Mouse (Mus musculus) MEL (cell line): ENCODE measurements around the gene Ccdc85c. TPM values are rescaled to one million over a fixed set of nuclear protein-coding genes. Genes with fewer than 3 reads are reported as not detected.

Source experiments
- DNase-seq: peaks from one replicate; pipeline ENCODE4 v3.0.0; 2011; ENCODE audit warnings: low read depth, low spot score
- H3K27ac ChIP-seq: 2 replicates; pipeline ENCODE4 v1.5.1; 2012; ENCODE audit warnings: low read depth, mild to moderate bottlenecking, control low read depth, low read length, moderate library complexity; ENCODE audit not compliant: control insufficient read depth
- H3K27me3 ChIP-seq, 2 experiments: fragments of 150-350 bp in 1 of 2; sonication (generic) in 1 of 2; 2 replicates each; pipeline ENCODE4 v1.6.1; 2012; ENCODE audit warnings: low read length in 2 of 2, mild to moderate bottlenecking in 2 of 2, improper control_type of control experiment in 1 of 2, moderate library complexity in 1 of 2; ENCODE audit not compliant: insufficient read depth in 2 of 2, control insufficient read depth in 1 of 2
- H3K36me3 ChIP-seq, 2 experiments: 2 replicates each; pipeline ENCODE4 v1.6.1; 2012 to 2014; ENCODE audit warnings: low read length in 2 of 2, improper control_type of control experiment in 1 of 2, inconsistent platforms in 1 of 2, mild to moderate bottlenecking in 1 of 2; ENCODE audit not compliant: insufficient read depth in 2 of 2, control insufficient read depth in 1 of 2
- H3K4me1 ChIP-seq, 2 experiments: fragments of 150-350 bp in 1 of 2; sonication (generic) in 1 of 2; 2 replicates each; pipeline ENCODE4 v1.6.1; 2012; ENCODE audit warnings: low read length in 2 of 2, improper control_type of control experiment in 1 of 2, mild to moderate bottlenecking in 1 of 2; ENCODE audit not compliant: insufficient read depth in 2 of 2, control insufficient read depth in 1 of 2
- H3K4me3 ChIP-seq, 2 experiments: fragments of 150-350 bp in 1 of 2; sonication (generic) in 1 of 2; 2 replicates each; pipeline ENCODE4 v1.5.1; 2012; ENCODE audit warnings: low read depth in 2 of 2, low read length in 2 of 2, mild to moderate bottlenecking in 2 of 2, moderate library complexity in 2 of 2, control low read depth in 1 of 2, improper control_type of control experiment in 1 of 2; ENCODE audit not compliant: control insufficient read depth in 1 of 2, insufficient read depth in 1 of 2
- H3K79me2 ChIP-seq: 2 replicates; pipeline ENCODE4 v1.6.1; 2012; ENCODE audit warnings: mild to moderate bottlenecking, low read length, moderate library complexity; ENCODE audit not compliant: control insufficient read depth, poor library complexity, insufficient read depth
- H3K9ac ChIP-seq: 2 replicates; pipeline ENCODE4 v1.6.1; 2012; ENCODE audit warnings: low read depth, mild to moderate bottlenecking, control low read depth, low read length, moderate library complexity; ENCODE audit not compliant: control insufficient read depth, poor library complexity, severe bottlenecking
- H3K9me3 ChIP-seq: fragments of 150-350 bp; sonication (generic); replicated peaks from 2 replicates; pipeline ENCODE4 v1.6.1; 2012; ENCODE audit warnings: mild to moderate bottlenecking, low read length, improper control_type of control experiment, moderate library complexity; ENCODE audit not compliant: insufficient read depth
- BHLHE40 ChIP-seq: IDR thresholded peaks from 2 replicates; pipeline ENCODE4 v1.6.1; 2012; ENCODE audit warnings: low read depth, mild to moderate bottlenecking, inconsistent platforms, low read length, improper control_type of control experiment, borderline replicate concordance
- CHD1 ChIP-seq: IDR thresholded peaks from 2 replicates; pipeline ENCODE4 v1.6.1; 2012; ENCODE audit warnings: low read depth, mild to moderate bottlenecking, inconsistent platforms, low read length, improper control_type of control experiment
- E2F4 ChIP-seq: IDR thresholded peaks from 2 replicates; pipeline ENCODE4 v1.6.1; 2011; ENCODE audit warnings: low read depth, low read length, improper control_type of control experiment, borderline replicate concordance
- ELF1 ChIP-seq: IDR thresholded peaks from 2 replicates; pipeline ENCODE4 v1.6.1; 2014; ENCODE audit warnings: low read depth, mild to moderate bottlenecking, inconsistent platforms, low read length, improper control_type of control experiment, moderate library complexity
- EP300 ChIP-seq, 2 experiments: IDR thresholded peaks; 2 replicates each; pipeline ENCODE4 v1.6.1; 2011; ENCODE audit warnings: improper control_type of control experiment in 2 of 2, low read length in 2 of 2, low read depth in 1 of 2, mild to moderate bottlenecking in 1 of 2
- GATA1 ChIP-seq: IDR thresholded peaks from 2 replicates; pipeline ENCODE4 v1.6.1; 2011; ENCODE audit warnings: low read depth, low read length, improper control_type of control experiment
- HCFC1 ChIP-seq: IDR thresholded peaks from 2 replicates; pipeline ENCODE4 v1.6.1; 2012; ENCODE audit warnings: low read depth, mild to moderate bottlenecking, inconsistent platforms, low read length, improper control_type of control experiment, moderate library complexity
- MAX ChIP-seq: IDR thresholded peaks from 2 replicates; pipeline ENCODE4 v1.6.1; 2011; ENCODE audit warnings: low read length, improper control_type of control experiment
- MAZ ChIP-seq: IDR thresholded peaks from 2 replicates; pipeline ENCODE4 v1.6.1; 2012; ENCODE audit warnings: low read depth, mild to moderate bottlenecking, inconsistent platforms, low read length, improper control_type of control experiment
- MEF2A ChIP-seq: IDR thresholded peaks from 2 replicates; pipeline ENCODE4 v1.6.1; 2014; ENCODE audit warnings: low read depth, mild to moderate bottlenecking, inconsistent platforms, low read length, improper control_type of control experiment; ENCODE audit not compliant: poor library complexity, insufficient replicate concordance, severe bottlenecking; ENCODE audit errors: extremely low read depth
- MYB ChIP-seq: IDR thresholded peaks from 2 replicates; pipeline ENCODE4 v1.6.1; 2011; ENCODE audit warnings: mild to moderate bottlenecking, low read depth, low read length, improper control_type of control experiment
- MYC ChIP-seq: IDR thresholded peaks from 2 replicates; pipeline ENCODE4 v1.6.1; 2011; ENCODE audit warnings: low read depth, mild to moderate bottlenecking, low read length, improper control_type of control experiment, moderate library complexity
- RAD21 ChIP-seq: IDR thresholded peaks from 2 replicates; pipeline ENCODE4 v1.6.1; 2011; ENCODE audit warnings: mild to moderate bottlenecking, low read depth, low read length, improper control_type of control experiment
- SIN3A ChIP-seq: IDR thresholded peaks from 2 replicates; pipeline ENCODE4 v1.6.1; 2012; ENCODE audit warnings: low read length, improper control_type of control experiment, inconsistent platforms
- SMC3 ChIP-seq: IDR thresholded peaks from 2 replicates; pipeline ENCODE4 v1.6.1; 2011; ENCODE audit warnings: low read depth, low read length, improper control_type of control experiment
- TBP ChIP-seq: IDR thresholded peaks from 2 replicates; pipeline ENCODE4 v1.8.0; 2011; ENCODE audit warnings: low read depth, low read length, improper control_type of control experiment
- ZC3H11A ChIP-seq: IDR thresholded peaks from 2 replicates; pipeline ENCODE4 v1.6.1; 2012; ENCODE audit warnings: low read depth, mild to moderate bottlenecking, inconsistent platforms, low read length, improper control_type of control experiment
- ZNF384 ChIP-seq: IDR thresholded peaks from 2 replicates; pipeline ENCODE4 v1.6.1; 2012; ENCODE audit warnings: low read depth, mild to moderate bottlenecking, inconsistent platforms, low read length, improper control_type of control experiment
- polyA plus RNA-seq, 2 experiments: library from polyadenylated mRNA; stranded (reverse) in 1 of 2; unstranded in 1 of 2; fragments of >175 nt in 1 of 2; fragments of >200 nt in 1 of 2; gene quantifications; 2 replicates each; pipeline versions ENCODE4 v1.2.1 to v1.2.4; 2012; ENCODE audit warnings: low replicate concordance in 2 of 2, low read depth in 1 of 2; ENCODE audit not compliant: insufficient read length in 2 of 2, insufficient read depth in 1 of 2, missing spikeins in 1 of 2
- total RNA-seq: library from RNA; depleted of rRNA; stranded (reverse); fragments of 300-350 nt; gene quantifications from 2 replicates; pipeline ENCODE4 v1.2.3, GENCODE M21; 2012

Ccdc85c gene
- total and polyA plus RNA-seq, 3 experiments, result 19.8 to 24.8 TPM; not detected in 1

- no peaks in the 10 kb centered on the region for H3K4me1 ChIP-seq
- no peaks in the 10 kb centered on the region for H3K36me3 ChIP-seq
- H3K79me2 ChIP-seq, result no peaks in the 10 kb centered on the region
- H3K27me3 ChIP-seq, result no peaks in the 10 kb centered on the region
- H3K4me3 ChIP-seq, result no peak overlapping the region
- H3K9ac ChIP-seq, result no peak overlapping the region
- H3K9me3 ChIP-seq, result no peaks in the 10 kb centered on the region
- no peak overlapping the region for H3K27ac ChIP-seq
- TF ChIP-seq ZNF384 (no peak), MYB (no peak), GATA1 (no peak), MYC (no peak), MAX (no peak), BHLHE40 (no peak), MEF2A (no peak), RAD21 (no peak), ZC3H11A (no peak), E2F4 (no peak), EP300 (IDR thresholded peaks at IDR 0.05; ENCODE audit: low read depth in 1 of 2, low read length in 2 of 2) (no peak)
- DNase-seq, result no peak
These were observed 24.0 kb downstream of the Ccdc85c start for GRCm38 (mm10) chr12:108251034-108251792.

GRCm38 (mm10) chr12:108249522-108249921 lies 25.7 kb downstream of the Ccdc85c start:
- Histone ChIP-seq H3K27ac (no peak overlapping the region), H3K9ac (no peak overlapping the region), H3K4me3 (no peak overlapping the region), H3K27me3 (no peaks in the 10 kb centered on the region), H3K36me3 (peaks cover 0 to 4% of the 10 kb centered on the region in 2 experiments; a peak in 1 of 4 replicates), H3K9me3 (no peaks in the 10 kb centered on the region), H3K79me2 (no peaks in the 10 kb centered on the region), H3K4me1 (peaks cover 3 to 7% of the 10 kb centered on the region in 2 experiments; a peak in 3 of 4 replicates)
- no peak for TF ChIP-seq MAX
- no peak for TF ChIP-seq MAZ
- no peak for TF ChIP-seq MYB
- TF ChIP-seq ELF1, result no peak
- TF ChIP-seq TBP, result no peak
- TF ChIP-seq SMC3, result no peak
- no peak for TF ChIP-seq CHD1
- no peak for TF ChIP-seq ZC3H11A
- TF ChIP-seq SIN3A, result no peak
- no peak for TF ChIP-seq RAD21
- TF ChIP-seq MEF2A, result no peak
- TF ChIP-seq HCFC1, result no peak
- no peak for DNase-seq
